Mouse (Mus musculus) layer of hippocampus, postnatal 36 days (tissue): ENCODE results near the gene Blvrb. TPM values are rescaled to one million over a fixed set of nuclear protein-coding genes. Genes with fewer than 3 reads are reported as not detected.

Experiments used
- DNase-seq, 2 experiments: peaks; one replicate each; pipeline ENCODE4 v3.0.0; 2022
- total RNA-seq, 2 experiments: library from RNA; stranded (reverse); gene quantifications; 2 replicates each; pipeline ENCODE4 v1.2.3; 2021

Blvrb gene
- 10 to 100 TPM; 16.0 to 20.0 TPM for total RNA-seq

DNA sequence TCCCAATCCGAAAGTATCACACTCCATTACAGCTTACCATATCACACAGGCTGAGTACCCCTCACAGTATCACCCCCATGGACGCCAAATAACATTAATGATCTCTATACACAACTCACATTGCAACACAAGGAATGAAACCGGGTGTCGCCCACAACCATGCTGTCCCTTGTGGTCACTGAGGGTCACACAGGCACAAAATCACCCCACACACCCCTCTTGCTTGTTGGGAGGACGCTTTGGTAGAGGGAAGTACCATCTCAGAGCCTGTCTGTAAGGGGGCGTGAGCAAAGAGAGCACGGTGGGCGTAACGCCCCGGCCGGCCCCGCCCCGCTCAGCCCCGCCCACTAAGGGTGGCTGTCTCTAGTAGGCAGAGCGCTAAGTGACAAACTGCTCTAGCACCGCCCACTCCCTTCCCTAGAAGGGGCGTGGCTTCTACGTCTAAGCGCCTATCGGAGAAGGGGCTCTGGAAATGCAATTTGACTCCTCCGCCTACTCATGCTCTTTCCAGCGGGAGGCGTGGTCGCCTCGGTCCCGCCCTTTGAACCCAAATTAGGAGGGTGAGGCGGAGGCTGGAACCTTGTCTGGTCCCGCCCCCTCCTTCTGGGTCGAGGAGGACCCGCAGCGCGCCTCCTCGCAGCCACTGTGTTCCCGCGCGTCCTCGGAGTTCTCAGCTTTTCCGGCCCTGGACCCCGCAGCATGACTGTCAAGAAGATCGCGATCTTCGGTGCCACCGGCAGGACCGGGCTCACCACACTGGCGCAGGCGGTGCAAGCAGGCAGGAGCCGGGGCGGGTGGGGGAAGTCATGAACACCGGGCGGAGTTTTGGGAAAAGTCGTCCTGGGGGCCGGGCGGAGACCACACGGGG, at the start of gene Blvrb, which contains the start of gene Sptbn4:
Blvrb (plus strand) TSS at position 560 of the 868 bp plus-strand sequence.
Sptbn4 (minus strand) TSS at position 268 of the 868 bp plus-strand sequence.
- DNase-seq = peak; percentile 97 to 99

DNA sequence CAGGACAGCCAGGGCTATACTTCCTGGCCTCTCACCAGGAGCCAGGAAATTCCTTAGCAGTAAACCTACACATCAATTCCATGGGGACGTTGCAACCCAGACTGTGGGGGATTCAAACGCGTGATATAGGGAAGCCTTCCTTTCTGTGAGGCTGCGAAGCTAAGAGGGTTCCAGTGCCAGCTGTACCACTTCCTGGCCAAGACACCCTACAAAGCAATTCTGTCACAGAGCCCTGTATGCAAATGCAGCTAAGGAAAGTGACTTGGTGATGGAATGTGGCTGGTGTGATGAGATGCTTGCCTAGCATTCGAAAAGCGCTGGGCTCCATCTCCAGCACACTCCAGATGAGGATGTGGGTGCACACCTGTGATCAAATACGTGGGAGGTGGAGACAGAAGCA, 47.2 kb upstream of the Blvrb start:
- no peak for DNase-seq

DNA sequence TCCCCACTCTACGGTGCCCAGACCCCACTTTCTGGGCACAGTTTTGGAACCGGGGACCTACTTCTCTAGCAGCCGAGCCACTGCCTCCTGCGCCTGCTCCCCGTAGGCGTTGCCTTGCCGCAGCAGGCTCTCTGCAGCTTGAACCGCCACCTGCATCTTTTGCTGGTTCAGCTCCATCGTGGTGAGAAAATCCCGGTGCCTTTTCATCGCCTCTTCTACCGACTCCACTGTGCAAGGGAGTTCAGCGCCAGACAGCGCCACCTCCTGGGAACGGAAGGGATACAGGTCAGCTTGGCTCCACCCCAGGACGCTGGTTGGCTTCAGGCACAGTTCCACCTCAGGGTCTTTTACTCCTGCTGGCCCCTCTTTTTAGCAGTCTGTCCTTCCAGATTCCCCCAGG, 45.1 kb upstream of the Blvrb start:
- peak; percentile 65 to 69 for DNase-seq

DNA sequence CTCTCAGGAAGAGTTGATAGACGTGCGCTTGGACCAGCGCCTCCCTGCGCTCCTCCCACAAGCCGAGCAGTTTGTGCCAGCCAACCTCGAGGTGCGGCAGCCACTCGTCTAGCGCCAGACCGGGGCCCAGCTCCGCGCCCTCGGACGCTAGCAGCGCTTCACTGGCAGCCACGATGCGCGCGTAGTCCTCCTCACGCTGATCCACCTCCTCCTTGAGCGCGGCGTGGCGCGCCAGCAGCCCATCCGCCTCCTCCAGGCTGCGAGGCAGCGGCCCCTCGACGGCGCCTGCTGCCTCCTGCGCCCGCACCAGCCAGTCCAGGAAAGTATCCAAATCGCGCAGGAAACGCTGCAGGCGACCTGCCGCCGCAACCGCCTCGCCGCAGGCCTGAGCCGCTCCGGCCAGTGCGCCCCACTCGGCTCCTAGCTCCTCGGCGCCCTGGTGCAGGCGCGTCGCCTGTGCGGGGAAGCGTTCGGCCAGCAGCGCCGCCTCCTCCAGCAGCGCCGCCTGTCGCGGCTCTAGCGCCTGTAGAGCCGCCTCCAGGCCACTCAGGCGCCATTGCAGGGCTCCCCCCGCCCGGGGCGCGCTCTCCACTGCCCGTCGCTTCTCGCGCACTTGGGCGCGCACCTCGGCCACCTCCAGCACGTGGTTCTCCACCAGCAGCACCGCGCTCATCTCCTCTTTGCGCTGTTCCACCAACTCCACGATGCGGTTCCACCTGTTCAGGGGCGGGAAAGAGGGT, 43.4 kb upstream of the Blvrb start:
- no peak for DNase-seq

DNA sequence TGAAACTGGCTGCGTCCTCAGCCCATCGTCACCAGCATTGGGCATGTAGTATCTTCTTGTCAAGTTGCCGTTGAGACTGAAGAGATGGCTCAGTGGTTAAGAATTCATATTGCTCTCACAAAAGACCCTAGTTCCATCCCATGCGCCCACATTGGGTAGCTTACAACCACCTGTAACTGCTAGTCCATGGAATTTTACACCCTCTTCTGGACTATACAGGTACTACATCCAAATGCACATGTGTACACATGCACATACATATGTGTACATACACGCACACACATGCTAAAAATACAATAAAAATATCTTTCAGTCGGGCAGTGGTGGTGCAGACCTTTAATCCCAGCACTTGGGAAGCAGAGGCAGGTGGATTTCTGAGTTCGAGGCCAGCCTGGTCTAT, 41.3 kb upstream of the Blvrb start:
- DNase-seq = no peak

DNA sequence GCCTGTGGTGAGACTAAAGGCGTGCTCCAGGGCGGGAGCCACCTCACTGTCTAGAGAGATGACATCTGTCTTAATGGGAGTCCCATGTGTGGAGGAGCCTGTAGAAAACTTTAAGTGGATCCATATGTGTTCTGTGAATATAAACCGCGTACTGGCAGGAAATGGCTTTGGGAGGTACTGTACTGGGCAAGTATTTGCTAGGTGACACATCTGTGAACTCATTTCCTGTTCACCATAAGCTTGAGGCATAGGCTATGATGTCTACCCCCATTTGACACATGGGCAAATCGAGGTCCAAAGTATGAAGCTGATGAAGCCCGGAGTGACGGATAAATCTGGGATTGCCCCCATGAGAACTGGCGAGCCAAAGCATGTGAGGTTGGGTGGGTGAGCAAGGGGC, 40.0 kb upstream of the Blvrb start:
- DNase-seq = no peak

DNA sequence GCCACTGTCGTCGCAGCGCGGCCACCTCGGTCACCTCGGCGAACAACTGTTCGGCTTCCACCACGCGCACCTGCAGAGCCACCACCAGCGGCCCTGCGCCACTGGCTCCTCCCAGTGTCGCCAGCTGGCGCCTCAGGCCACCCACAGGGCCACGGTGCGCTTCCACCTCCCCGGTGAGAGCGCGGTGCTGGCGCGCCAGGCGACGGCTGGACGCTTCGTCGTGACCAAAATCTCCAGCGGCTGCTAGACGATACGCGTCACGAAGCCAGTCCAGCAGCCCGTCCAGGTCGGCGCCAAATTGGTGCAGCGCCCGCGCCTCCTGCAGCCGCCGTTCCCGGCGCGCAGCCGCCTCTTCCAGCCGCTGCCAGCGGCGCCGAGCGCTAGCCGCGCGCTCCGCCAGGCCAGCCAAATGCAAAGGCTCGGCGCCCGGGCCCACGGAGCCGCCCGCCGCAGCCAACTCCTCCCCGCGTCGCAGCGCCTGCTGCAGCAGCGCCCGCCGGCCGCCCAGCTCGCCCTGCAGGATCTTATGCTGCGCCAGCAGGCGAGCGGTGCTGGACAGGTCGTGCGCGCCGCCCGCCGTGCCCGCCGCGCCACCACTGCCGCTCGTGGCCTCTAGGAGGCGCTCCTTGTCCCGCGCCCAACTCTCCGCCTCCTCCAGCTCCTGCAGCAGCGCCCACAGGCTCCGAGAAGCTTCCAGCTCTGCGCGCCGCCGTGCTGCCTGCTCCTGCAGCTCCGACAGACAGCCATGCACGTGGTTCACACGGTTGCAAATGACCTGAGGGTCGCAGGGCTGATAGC, 39.2 kb upstream of the Blvrb start:
- DNase-seq = peak; percentile 67 to 76

DNA sequence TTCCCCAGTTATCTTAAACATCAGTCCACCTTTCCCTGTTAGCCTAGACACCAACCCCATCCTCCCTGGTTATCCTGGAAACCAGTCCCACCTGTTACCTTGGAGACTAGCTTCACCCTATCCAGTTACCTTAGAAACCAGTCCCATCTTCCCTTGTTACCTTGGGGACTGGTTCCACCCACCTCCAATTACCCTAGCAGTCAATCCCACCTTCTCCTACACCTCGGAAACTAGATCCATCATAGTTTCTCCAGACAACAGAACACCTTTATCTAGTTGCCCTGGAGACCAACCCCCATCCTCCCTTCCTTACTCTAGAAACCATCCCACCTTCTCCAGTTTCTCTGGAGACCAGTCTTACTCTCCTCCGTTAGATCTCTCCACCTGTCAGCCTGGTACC, 30.6 kb upstream of the Blvrb start:
- no peak for DNase-seq

DNA sequence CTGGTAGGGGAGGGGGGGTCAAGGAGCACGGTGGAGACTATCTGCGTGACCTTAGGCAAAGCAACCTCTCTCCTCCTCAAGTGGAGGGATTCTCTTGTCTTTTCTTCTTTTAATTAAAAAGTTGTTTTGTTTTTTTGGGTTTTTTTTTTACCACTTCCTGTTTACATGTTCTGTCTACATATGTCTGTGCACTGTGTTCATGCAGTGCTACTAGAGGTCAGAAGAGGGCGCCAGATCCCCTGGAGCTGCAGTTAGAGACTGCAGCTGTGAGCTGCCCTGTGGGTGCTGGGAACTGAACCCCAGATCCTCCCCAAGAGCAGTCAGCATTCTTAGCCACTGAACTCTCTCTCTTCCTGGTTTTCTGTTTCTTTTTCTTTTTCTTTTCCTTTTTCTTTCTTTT, 28.7 kb upstream of the Blvrb start:
- DNase-seq = no peak

DNA sequence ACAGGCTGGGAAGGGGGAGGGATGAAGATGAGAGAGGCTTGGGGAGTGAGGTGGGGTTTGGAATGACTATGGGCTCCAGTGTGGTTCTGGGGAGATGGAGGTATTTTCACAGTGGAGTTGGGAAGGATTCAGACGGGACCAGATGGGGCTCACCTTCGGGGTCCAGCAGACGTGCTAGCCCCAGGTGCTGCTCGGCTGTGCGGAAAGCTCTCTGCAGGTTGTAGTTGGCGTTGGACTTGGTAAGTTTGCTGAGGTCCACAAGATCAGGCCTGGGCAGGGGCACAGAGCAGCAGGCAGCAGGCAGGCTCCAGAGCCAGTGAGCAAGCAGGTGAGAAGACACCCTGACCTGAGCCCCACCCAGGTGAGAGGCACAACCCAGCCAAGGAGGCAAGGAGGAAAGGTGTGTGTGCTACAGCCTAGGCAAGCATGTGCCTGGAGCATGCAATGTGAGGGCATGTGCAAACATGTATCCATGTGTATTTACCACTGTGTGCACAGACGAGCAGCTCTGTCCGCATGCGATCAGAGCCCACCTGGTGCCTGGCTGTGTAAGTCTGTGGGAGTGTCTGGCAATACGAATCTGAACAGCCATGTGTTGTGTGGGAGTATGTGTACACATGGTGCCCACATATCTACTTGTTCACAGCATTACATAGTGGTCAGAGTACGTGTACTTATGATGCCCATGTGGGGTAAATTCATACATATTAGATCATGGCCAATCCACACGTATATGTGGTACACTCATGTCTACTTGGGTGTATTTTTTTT, 24.0 kb upstream of the Blvrb start:
- DNase-seq = no peak

DNA sequence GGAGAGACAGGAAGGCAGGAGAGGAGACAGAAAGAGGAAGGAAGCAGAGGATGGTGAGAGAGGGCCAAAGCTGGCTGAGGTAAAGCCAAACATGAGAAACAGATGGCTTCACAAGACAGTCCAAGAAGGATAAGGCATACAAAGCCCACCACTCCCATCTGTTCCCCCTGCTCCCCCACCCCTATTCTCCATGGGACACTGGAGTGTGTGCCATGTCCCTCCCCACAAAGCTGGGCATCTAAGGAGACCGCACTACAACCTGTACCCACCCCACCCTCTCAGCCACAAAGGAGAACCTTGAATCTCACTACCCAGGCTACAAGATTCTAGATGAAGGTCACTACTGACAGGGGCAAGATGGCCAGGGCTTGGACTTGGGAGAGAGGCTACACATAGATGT, 20.4 kb upstream of the Blvrb start:
- no peak for DNase-seq

DNA sequence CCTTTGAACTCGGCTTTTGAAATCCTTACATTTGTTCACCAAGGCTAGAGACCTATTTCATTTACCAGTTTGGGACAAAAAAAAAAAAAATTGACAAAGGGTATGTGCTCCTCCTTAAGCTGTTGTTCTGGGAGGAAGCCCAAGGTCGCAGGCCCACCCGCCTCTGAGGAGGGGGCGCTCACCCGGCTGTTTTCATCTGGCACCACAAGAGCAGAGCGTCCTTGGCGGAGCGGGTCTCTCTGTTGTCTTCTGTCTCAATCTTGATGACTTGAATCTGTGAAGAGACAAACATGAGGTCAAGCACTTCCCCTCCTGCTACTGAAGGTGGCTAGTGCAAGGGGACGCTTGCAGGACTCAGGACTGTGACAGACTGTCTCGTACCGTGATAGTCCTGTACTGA, 19.8 kb upstream of the Blvrb start:
- DNase-seq = no peak

DNA sequence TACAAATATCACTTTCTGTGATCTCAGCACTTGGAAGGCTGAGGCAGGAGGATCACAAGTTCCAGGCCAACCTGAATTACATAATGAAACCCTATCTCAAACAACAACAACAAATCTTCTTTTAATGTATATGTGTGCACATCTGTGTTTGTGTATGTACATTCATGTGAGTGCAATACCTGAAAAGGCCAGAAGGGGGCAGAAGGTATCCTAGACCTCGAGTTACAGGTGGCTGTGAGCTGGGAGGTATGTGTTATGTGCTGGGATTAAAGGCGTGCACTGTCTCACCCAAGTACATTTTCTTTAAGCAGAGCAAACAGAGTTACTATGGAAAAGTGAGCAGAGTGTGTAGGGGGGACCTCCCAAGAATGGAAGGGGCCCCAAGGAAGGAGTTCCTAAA, 18.6 kb upstream of the Blvrb start:
- no peak for DNase-seq

DNA sequence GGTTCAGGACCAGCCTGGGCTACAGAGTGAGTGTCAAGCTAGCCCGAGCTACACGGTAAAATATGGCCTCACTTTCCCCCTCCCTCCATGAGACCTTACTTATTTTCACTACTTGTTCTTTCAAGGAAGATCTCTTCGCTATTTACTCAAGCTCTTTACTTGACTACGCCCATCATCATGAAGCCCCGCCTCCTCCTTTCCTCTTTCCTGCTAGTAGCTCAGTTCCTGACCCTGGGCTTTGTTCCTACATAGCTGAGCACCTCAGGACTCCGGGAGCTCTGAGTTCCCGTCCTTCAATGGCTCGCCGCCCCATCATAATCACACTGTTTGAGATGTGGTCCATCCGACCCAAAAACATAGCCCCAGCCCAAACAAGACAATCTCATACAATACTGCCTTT, 14.4 kb upstream of the Blvrb start:
- no peak for DNase-seq

DNA sequence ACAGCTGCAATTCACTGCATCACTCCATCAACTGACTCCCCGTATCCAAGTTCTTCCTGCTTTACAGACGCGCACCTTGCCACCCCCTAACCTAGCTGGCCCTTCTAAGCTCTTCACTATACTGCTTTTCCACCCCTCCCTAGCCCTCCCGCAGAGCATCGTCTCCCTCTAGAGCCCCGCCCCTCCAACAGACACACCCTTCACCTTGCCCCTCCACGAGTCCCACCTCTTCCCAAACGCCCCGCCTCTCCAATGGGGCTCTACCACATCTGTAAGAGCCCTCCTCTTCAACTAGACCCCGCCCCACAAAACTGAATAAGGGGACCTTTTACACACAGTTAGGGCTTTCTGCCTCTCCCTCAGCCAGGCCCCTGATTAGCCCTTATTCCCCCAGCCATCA, 14.0 kb upstream of the Blvrb start:
- no peak for DNase-seq

DNA sequence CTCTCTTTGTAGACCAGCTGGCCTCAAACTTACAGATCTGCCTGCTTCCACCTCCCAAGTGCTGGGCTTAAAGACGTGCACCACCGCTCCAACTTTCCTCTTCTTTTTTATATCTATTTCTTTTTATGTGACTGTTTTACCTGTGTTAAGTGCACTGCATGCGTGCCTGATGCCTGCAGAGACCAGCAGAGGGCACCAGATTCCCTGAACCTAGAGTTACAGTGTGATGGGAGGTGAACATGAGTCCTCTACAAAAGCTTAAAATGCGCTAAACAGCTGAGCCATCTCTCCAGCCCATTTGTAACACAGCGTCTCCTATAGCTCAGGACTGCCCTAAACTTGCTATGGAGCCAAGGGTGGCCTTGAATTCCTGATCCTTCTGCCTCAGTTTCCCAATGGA, 10.2 kb upstream of the Blvrb start:
- DNase-seq = no peak

DNA sequence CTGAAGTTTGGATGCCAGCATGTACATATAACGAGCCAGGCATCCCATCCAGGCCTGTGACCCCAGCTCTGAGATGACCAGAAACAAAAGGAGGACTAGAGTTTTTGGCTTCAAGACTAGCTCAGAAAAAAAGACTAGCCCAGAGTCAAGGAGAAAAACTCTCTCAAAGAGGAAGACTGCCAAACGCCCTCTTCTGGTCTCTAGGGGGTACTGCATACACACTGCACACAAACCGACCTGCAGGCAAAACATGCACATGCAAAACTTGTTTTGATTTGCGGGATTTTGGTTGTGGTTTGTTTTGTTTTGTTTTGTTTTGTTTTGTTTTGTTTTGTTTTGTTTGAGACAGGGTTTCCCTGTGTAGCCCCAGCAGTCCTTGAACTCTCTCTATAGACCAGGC, 7.8 kb upstream of the Blvrb start:
- DNase-seq = no peak

DNA sequence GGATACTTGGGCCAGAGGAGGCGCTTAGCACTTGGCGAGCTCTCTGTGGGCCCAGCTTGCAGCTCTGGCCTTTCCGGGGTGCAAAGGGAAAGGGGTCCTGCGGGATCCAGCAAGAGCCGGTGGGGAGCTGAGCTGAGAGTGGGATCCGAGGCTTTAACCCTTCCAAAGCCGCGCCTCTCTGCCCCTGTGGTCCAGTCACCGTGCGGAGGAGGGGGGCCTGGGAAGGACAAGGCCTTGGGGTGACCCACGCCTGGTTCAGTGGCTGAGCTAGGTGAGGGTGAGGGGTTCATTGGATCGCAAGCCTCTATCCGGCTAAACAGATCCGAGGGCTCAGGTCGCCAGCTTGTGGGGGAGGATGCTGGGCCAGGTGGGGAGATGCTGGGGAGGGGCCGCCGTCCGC, 1.7 kb upstream of the Blvrb start:
- DNase-seq = no peak

DNA sequence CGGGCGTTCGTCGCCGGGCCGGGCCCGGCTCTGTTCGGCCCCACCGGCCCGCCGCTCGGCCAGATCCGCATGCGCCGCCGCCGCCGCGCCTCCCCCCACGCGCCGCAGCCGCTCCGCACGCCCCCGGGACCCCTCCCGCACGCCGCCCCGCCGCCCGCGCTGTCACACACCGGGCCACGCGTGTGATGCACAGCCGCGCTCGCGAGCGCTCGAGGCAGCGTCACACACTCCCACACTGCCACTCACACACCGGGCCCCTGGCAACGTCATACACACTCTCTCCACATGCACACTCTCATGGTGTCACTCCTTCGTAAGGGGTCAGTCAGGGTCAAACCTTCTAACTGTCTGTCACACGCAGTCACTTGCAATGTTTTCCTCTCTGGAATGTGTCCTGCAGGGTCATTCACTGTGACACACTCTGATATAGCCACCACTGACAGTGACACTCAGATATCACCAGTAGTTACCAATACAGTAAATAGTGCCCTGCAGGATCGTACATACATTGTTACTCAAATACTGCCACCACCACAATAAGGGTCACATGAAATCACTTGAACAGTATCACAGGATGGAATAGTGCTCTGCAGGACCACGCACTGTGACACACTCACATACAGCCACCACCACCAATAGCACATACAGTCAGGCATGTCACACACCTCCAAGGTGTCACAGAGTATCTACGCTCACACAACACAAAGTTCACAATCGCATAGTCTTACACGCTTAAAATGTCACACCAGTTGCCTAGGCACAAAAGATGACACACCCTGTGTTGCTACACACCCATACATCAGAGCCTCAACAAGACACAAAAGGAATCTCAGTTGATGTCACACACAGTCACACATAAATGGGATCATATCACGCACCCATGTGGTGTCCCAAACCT, 1.0 kb upstream of the Blvrb start:
- peak; percentile 55 to 69 for DNase-seq

DNA sequence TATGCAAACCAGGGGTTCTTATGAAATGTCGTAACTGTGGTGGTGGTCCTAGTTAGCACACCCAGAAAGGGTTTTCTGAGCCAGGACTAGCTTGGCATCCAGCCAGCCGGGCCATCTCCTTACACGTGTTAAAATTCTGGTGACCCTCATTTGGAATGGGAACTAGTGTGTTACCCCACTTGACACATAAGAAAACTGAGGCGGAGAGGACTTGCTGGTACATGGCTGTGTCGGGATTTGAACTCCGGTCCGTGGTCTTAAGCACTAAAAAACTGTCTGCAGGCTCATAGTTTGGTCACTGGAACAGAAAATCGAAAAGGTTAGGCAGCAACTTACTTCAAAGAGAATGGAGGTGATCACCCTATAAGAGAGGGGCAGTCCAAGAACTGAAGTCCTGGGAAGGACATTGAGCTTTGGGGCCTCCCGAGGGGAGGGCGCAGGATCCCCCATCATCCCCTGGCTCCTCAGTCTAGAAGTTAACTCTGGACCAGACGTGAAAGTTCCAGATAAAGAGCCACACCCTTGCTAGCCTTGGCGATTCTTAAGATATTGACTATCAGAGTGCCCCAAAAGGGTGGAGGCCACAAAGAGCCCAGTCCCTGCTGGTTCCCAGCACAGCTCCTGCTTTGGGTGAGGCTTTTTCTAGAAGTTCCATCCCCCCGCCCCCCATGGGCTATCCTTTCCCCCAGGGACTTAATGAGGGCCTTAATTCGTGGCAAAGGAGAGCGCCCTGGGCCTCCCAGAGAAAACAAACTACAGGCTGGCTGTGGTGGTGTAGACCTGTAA, 836 bp downstream of the Blvrb start:
- no peak for DNase-seq
